17 mouse cellular contexts compared by ENCODE assay signal in the genomic region with DNA sequence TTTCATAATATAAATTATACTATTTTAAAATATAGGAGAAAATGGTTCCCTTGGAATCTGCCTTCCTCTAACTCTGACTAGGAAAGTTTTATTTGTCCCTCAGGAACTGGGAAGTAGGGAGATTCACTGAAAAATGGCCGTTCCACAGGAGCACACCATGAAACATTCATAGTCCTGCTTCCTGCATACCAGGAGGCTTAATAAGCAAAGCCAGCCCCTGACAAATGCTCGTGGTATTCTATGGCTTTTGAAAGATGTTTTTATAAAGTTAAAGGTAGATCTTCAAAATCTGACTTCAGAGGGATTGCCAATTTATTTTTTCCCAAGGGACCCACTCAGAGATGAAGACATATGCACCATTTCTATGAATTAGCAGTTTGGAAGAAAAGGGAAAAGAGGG.
"Had no signal": no experiment of that assay in that cellular context is flagged by ENCODE, and none has a peak within 500 bp of the region (broad histone marks: within the 10 kb centered on the region; RNA-seq: fewer than 3 reads in every experiment).

No protein-coding gene starts in this region.

- H3K36me3 ChIP-seq: midbrain, embryonic 12.5 days; neural tube, embryonic 13.5 days; neural tube, embryonic 15.5 days had no signal

- H3K27me3 ChIP-seq: midbrain, embryonic 12.5 days; neural tube, embryonic 13.5 days; neural tube, embryonic 15.5 days had no signal

- H3K4me3 ChIP-seq: midbrain, embryonic 12.5 days; myocyte; neural tube, embryonic 13.5 days; neural tube, embryonic 15.5 days had no signal

- DNase-seq: lung, adult 18-20 months; lung, embryonic 14.5 days; lung, postnatal 10 days; lung, postnatal 4 days; midbrain, embryonic 14.5 days; retina, postnatal 1 day; right cerebral cortex, adult 18-20 months; right cerebral cortex, postnatal 25 days; right cerebral cortex, postnatal 4 days; spleen, adult 18-20 months; thymus, adult 18-20 months; thymus, postnatal 25 days; thymus, postnatal 4 days had no signal
